Mouse (Mus musculus) lung, embryonic 15.5 days (tissue): ENCODE data around the gene Zfp672. TPM values are rescaled to one million over a fixed set of nuclear protein-coding genes. Genes with fewer than 3 reads are reported as not detected.
A peak's percentile ranks its signal among the peaks of the same experiment; 100 is the strongest.
"Not testable (repeated sequence)": the region's sequence is repeated elsewhere in the genome, so short reads cannot be mapped to it uniquely, and the experiment has no call there.

Experiments used
- ATAC-seq: fragments of 200-750 bp; cut with Nextera tagmentation; 2 replicates; pipeline ENCODE4 v1.8.0; 2017; ENCODE audit warnings: moderate number of reproducible peaks, borderline replicate concordance; ENCODE audit not compliant: low FRiP score, low TSS enrichment; ENCODE audit errors: extremely low read depth
- H3K27ac ChIP-seq: fragments of 300-500 bp; sonication (generic); 2 replicates; pipeline ENCODE4 v1.5.1; 2015; ENCODE audit warnings: moderate library complexity, mild to moderate bottlenecking, inconsistent platforms
- H3K27me3 ChIP-seq: fragments of 300-500 bp; sonication (generic); 2 replicates; pipeline ENCODE4 v1.6.1; 2015; ENCODE audit warnings: inconsistent platforms
- H3K36me3 ChIP-seq: fragments of 300-500 bp; sonication (generic); 2 replicates; pipeline ENCODE4 v1.6.1; 2015; ENCODE audit warnings: inconsistent platforms
- H3K4me1 ChIP-seq: fragments of 300-500 bp; sonication (generic); 2 replicates; pipeline ENCODE4 v1.6.1; 2015; ENCODE audit warnings: inconsistent platforms
- H3K4me2 ChIP-seq: fragments of 300-500 bp; sonication (generic); 2 replicates; pipeline ENCODE4 v1.6.1; 2015; ENCODE audit warnings: inconsistent platforms, mild to moderate bottlenecking, moderate library complexity
- H3K4me3 ChIP-seq: fragments of 300-500 bp; sonication (generic); 2 replicates; pipeline ENCODE4 v1.5.1; 2015; ENCODE audit warnings: mild to moderate bottlenecking, inconsistent platforms
- H3K9ac ChIP-seq: fragments of 300-500 bp; sonication (generic); 2 replicates; pipeline ENCODE4 v1.6.1; 2015; ENCODE audit warnings: inconsistent platforms
- H3K9me3 ChIP-seq: fragments of 300-500 bp; sonication (generic); 2 replicates; pipeline ENCODE4 v1.6.1; 2016; ENCODE audit warnings: inconsistent platforms
- WGBS: fragments of 180-500 bp; shearing (Covaris S2); methylation state at CpG from one replicate; pipeline ENCODE4 v1.1.7; 2015; 5-methylcytosine and 5-hydroxymethylcytosine counted together
- polyA plus RNA-seq: library from polyadenylated mRNA; unstranded; fragments of >200 nt; fragmentation: Nextera tagmentation; extraction: Ambion mirVana; gene quantifications from 2 replicates; pipeline ENCODE4 v1.2.1, GENCODE M21; 2015

The Zfp672 gene
- polyA plus RNA-seq, 1 experiment from 2014 or later = 32.3 TPM

GRCm38 (mm10) chr11:58323570-58324340, 6.4 kb downstream of the Zfp672 start:
- Histone ChIP-seq H3K27ac (peak overlapping the region; percentile 98), H3K27me3 (no peaks in the 10 kb centered on the region), H3K4me1 (peaks cover 18% of the 10 kb centered on the region), H3K9me3 (no peaks in the 10 kb centered on the region), H3K36me3 (peaks cover 24% of the 10 kb centered on the region), H3K4me2 (peak overlapping the region; percentile 93), H3K4me3 (peak overlapping the region; percentile 74), H3K9ac (peak overlapping the region; percentile 83)
- WGBS = 8% methylated on average over 24 of the region's 24 CpGs
- ATAC-seq = no peak

- Histone ChIP-seq H3K4me3 (peak overlapping the region; percentile 74), H3K4me1 (peaks cover 15% of the 10 kb centered on the region), H3K27ac (peak overlapping the region; percentile 98), H3K27me3 (no peaks in the 10 kb centered on the region), H3K9ac (peak overlapping the region; percentile 83), H3K4me2 (peak overlapping the region; percentile 93), H3K36me3 (peaks cover 26% of the 10 kb centered on the region), H3K9me3 (no peaks in the 10 kb centered on the region)
- ATAC-seq = peak; percentile 99
- WGBS = under 1% methylated on average over 61 of the region's 63 CpGs
These were observed 7.1 kb downstream of the Zfp672 start for GRCm38 (mm10) chr11:58322824-58323569.

GRCm38 (mm10) chr11:58316768-58317390, 13.3 kb downstream of the Zfp672 start:
- H3K27me3 ChIP-seq = no peaks in the 10 kb centered on the region
- H3K9me3 ChIP-seq = no peaks in the 10 kb centered on the region
- no peak overlapping the region for H3K27ac ChIP-seq
- WGBS = 69% methylated on average over 28 of the region's 28 CpGs
- H3K4me3 ChIP-seq = no peak overlapping the region
- H3K4me1 ChIP-seq = 0 out of 2 replicates have a peak, but pooled peaks cover 2% of the 10 kb centered on the region
- H3K36me3 ChIP-seq = peaks cover 45% of the 10 kb centered on the region
- no peak overlapping the region for H3K4me2 ChIP-seq
- H3K9ac ChIP-seq = no peak overlapping the region
- 0 out of 2 replicates have a peak, but pooled peaks have one; percentile 23 for ATAC-seq

GRCm38 (mm10) chr11:58316344-58316743, 13.8 kb downstream of the Zfp672 start:
- Histone ChIP-seq H3K27ac (no peak overlapping the region), H3K4me2 (no peak overlapping the region), H3K9ac (no peak overlapping the region), H3K4me3 (no peak overlapping the region), H3K4me1 (no peaks in the 10 kb centered on the region), H3K27me3 (no peaks in the 10 kb centered on the region), H3K36me3 (peaks cover 45% of the 10 kb centered on the region), H3K9me3 (no peaks in the 10 kb centered on the region)
- WGBS = 73% methylated on average over 17 of the region's 17 CpGs
- 0 out of 2 replicates have a peak, but pooled peaks have one; percentile 19 for ATAC-seq

GRCm38 (mm10) chr11:58315536-58316168, 14.5 kb downstream of the Zfp672 start:
- Histone ChIP-seq H3K4me1 (no peaks in the 10 kb centered on the region), H3K4me2 (no peak overlapping the region), H3K27me3 (no peaks in the 10 kb centered on the region), H3K9ac (no peak overlapping the region), H3K36me3 (peaks cover 44% of the 10 kb centered on the region), H3K4me3 (no peak overlapping the region), H3K9me3 (no peaks in the 10 kb centered on the region), H3K27ac (no peak overlapping the region)
- no peak for ATAC-seq
- 93% methylated on average over 5 of the region's 5 CpGs for WGBS

- Histone ChIP-seq H3K4me2 (no peak overlapping the region), H3K27me3 (no peaks in the 10 kb centered on the region), H3K9ac (no peak overlapping the region), H3K4me3 (no peak overlapping the region), H3K36me3 (peaks cover 38% of the 10 kb centered on the region), H3K4me1 (no peaks in the 10 kb centered on the region), H3K9me3 (no peaks in the 10 kb centered on the region), H3K27ac (no peak overlapping the region)
- WGBS = 84% methylated on average over 6 of the region's 6 CpGs
- ATAC-seq = no peak
These were observed 16.1 kb downstream of the Zfp672 start for GRCm38 (mm10) chr11:58314069-58314468.

GRCm38 (mm10) chr11:58308661-58309060, 21.5 kb downstream of the Zfp672 start:
- Histone ChIP-seq H3K9me3 (no peaks in the 10 kb centered on the region), H3K36me3 (no peaks in the 10 kb centered on the region), H3K27me3 (no peaks in the 10 kb centered on the region), H3K9ac (no peak overlapping the region), H3K4me3 (no peak overlapping the region), H3K4me1 (peaks cover 20% of the 10 kb centered on the region), H3K4me2 (no peak overlapping the region), H3K27ac (no peak overlapping the region)
- ATAC-seq = no peak
- WGBS = 96% methylated on average over 9 of the region's 9 CpGs

GRCm38 (mm10) chr11:58307411-58308080, 22.6 kb downstream of the Zfp672 start:
- H3K9ac ChIP-seq = peak overlapping the region; percentile 51
- peak overlapping the region; percentile 57 for H3K4me3 ChIP-seq
- peak overlapping the region; percentile 95 for H3K4me2 ChIP-seq
- no peaks in the 10 kb centered on the region for H3K27me3 ChIP-seq
- peak overlapping the region; percentile 84 for H3K27ac ChIP-seq
- ATAC-seq = peak; percentile 76
- no peaks in the 10 kb centered on the region for H3K36me3 ChIP-seq
- H3K4me1 ChIP-seq = peaks cover 22% of the 10 kb centered on the region
- H3K9me3 ChIP-seq = no peaks in the 10 kb centered on the region
- under 1% methylated on average over 42 of the region's 42 CpGs for WGBS

- peak within 1 kb of the TSS; percentile 57 for H3K4me3 ChIP-seq
- peak within 1 kb of the TSS; percentile 51 for H3K9ac ChIP-seq
- H3K4me2 ChIP-seq = peak within 1 kb of the TSS; percentile 95
- H3K36me3 ChIP-seq = no peaks in the 10 kb centered on the region
- H3K4me1 ChIP-seq = peaks cover 22% of the 10 kb centered on the region
- no peaks in the 10 kb centered on the region for H3K9me3 ChIP-seq
- peak; percentile 75 for ATAC-seq
- no peaks in the 10 kb centered on the region for H3K27me3 ChIP-seq
- WGBS = under 1% methylated on average over 34 of the region's 34 CpGs
- H3K27ac ChIP-seq = peak within 1 kb of the TSS; percentile 84
These were observed 23.3 kb downstream of the Zfp672 start, which contains the start of gene Zfp692 for GRCm38 (mm10) chr11:58306860-58307308. Gene Zfp692 (plus strand): TSS chr11:58307069.

GRCm38 (mm10) chr11:58305299-58305698, 24.8 kb downstream of the Zfp672 start:
- not testable (repeated sequence) for H3K4me2 ChIP-seq, H3K27ac ChIP-seq, H3K9me3 ChIP-seq, H3K9ac ChIP-seq, H3K4me3 ChIP-seq, H3K36me3 ChIP-seq, ATAC-seq, H3K27me3 ChIP-seq
- 92% methylated on average over 8 of the region's 8 CpGs for WGBS
- peaks cover 27% of the 10 kb centered on the region for H3K4me1 ChIP-seq

- ATAC-seq = no peak
- Histone ChIP-seq H3K4me1 (peaks cover 27% of the 10 kb centered on the region), H3K4me2 (peak overlapping the region; percentile 49), H3K9me3 (no peaks in the 10 kb centered on the region), H3K36me3 (no peaks in the 10 kb centered on the region), H3K27ac (no peak overlapping the region), H3K9ac (no peak overlapping the region), H3K27me3 (no peaks in the 10 kb centered on the region), H3K4me3 (peak overlapping the region; percentile 58)
- 13% methylated on average over 7 of the region's 7 CpGs for WGBS
These were observed 26.5 kb downstream of the Zfp672 start for GRCm38 (mm10) chr11:58303594-58303993.
